18 mouse cellular contexts compared by ENCODE assay signal in genomic region chr2:102771304-102771703, GRCm38 (mm10).
DNase-seq lines count a peak whose midpoint lies in the region; TF ChIP-seq lines count a peak whose summit lies in the region.
"Had no signal": no experiment of that assay in that cellular context is flagged by ENCODE, and none has a peak within 500 bp of the region (broad histone marks: within the 10 kb centered on the region; RNA-seq: fewer than 3 reads in every experiment).

No protein-coding gene starts in this region.

- no peak for TF ChIP-seq CTCF in layer of hippocampus, adult 2 months (conservative IDR thresholded peaks at IDR 0.05)

- H3K4me3 ChIP-seq in layer of hippocampus, adult 2 months, result no peak overlapping the region
- H3K4me3 ChIP-seq: embryonic facial prominence, embryonic 10.5 days; embryonic facial prominence, embryonic 12.5 days; forebrain, embryonic 13.5 days; forebrain, embryonic 15.5 days had no signal

- no peak for DNase-seq in layer of hippocampus, adult 2 months (ENCODE audit: low spot score in 2 of 2)
- no peak for DNase-seq in layer of hippocampus, adult 11-12 months (ENCODE audit: low spot score)
- peak; percentile 57 for DNase-seq in brain, adult 2 months (ENCODE audit: low read depth, low spot score)
- peak; percentile 35 for DNase-seq in telencephalon, adult 2 months (ENCODE audit: low read depth, low spot score)
- DNase-seq in lung, postnatal 25 days (ENCODE audit: low spot score), result no peak
- DNase-seq: adrenal gland, adult 2 months; adrenal gland, postnatal 10 days; adrenal gland, postnatal 25 days; cerebellum, adult 11-12 months; cerebellum, adult 2 months; cerebellum, adult 9-10 months; cerebellum, postnatal 10 days; cerebellum, postnatal 25 days; forebrain, postnatal 0 days had no signal

- peak overlapping the region; percentile 14; the same call in 1 of the 2 replicates for H3K27ac ChIP-seq in layer of hippocampus, adult 2 months
- H3K27ac ChIP-seq: embryonic facial prominence, embryonic 10.5 days; embryonic facial prominence, embryonic 12.5 days; forebrain, embryonic 13.5 days; forebrain, embryonic 15.5 days had no signal

Comparison
In these comparisons a context has a peak if more than half of its experiments do, and no peak if none do; other contexts are left out.
1. DNase-seq: peak in brain, adult 2 months (single experiment) and telencephalon, adult 2 months (single experiment); none in layer of hippocampus, adult 2 months (0 of 2), layer of hippocampus, adult 11-12 months (single experiment) and lung, postnatal 25 days (single experiment).